Mouse (Mus musculus): ENCODE data around the gene Adamtsl1.

The Adamtsl1 gene

GRCm38 (mm10) chr4:86396672-86397288 lies 882.8 kb downstream of the Adamtsl1 start:
- no peak for DNase-seq (ENCODE audit: low spot score in 2 of 2)

DNA sequence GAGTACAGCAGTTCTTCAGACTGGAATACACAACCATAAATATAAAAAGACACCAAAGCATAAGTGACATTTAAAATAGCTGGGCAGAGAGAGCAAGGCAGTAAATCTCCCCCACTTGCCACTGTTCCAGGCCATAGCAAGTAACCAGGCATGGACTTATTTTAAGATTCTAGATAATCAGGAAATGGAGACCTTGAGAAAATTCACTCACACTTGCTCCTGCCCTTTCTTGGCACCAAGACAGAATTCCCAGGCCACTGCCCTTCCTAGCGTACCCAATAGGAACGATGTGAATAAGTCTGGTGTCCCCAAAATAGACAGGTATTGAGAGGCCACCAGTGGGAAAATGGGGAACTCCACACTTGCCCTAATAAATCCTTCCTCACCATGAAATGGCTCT lies 883.5 kb downstream of the Adamtsl1 start:
- no peak for DNase-seq (ENCODE audit: low spot score in 2 of 2)

GRCm38 (mm10) chr4:86401116-86401515 lies 887.1 kb downstream of the Adamtsl1 start:
- no peak for DNase-seq (ENCODE audit: low spot score in 2 of 2)

DNA sequence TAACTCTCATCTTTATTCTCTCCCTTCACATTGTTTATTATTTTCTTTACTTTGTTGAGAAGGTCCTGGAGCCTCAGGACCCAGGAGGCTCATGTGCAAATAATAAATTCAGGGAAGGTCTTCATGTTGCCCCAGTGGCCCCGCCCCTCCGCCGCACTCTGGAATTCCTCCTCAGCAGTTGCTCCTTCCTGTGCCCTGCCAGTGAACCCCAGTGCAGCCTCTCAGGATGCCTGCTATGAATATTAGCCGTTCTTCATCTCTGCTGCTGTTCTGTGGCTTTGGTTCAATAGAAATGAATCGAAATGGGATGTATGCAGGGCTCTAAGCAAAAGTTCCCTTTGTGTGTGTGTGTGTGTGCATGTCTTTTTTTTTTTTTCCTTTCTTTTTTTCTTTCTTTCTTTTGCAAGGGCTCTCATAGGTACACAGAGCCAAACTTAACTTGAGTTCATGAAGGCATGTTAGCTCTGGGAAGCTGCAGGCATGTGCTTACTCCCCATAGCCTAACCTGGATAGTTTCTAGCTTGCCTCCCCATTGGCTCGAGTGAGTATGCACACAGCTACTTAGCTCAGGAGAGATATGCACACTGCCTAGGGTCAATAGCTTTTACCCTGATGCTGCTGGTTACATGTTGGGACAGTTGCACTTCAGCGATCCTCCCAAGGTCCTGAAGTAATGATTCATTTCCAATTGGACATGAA lies 892.7 kb downstream of the Adamtsl1 start:
- no peak for DNase-seq (ENCODE audit: low spot score in 2 of 2)

- no peak for DNase-seq (ENCODE audit: low spot score in 2 of 2)
Observed at GRCm38 (mm10) chr4:86407200-86407527, 893.2 kb downstream of the Adamtsl1 start.

DNA sequence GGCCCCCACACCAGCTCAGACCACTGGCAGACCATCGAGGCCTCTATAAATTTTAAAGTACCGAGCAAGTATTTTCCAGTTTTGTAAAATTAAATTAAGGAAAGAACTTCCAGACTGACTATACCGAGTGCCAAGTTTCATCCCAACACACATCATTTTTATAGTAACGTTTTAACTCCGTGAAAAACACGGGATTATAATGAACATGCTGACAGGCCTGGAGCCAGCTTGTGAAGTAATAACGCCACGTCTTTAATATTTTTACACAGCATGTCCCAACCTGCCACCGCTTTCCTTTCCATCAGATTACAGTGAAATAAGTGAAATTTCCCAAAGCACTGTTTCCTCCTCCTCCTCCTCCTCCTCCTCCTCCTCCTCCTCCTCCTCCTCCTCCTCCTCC lies 894.4 kb downstream of the Adamtsl1 start:
- no peak for DNase-seq (ENCODE audit: low spot score in 2 of 2)

- no peak for DNase-seq (ENCODE audit: low spot score in 2 of 2)
Observed at GRCm38 (mm10) chr4:86410946-86411345, 897.0 kb downstream of the Adamtsl1 start.

DNA sequence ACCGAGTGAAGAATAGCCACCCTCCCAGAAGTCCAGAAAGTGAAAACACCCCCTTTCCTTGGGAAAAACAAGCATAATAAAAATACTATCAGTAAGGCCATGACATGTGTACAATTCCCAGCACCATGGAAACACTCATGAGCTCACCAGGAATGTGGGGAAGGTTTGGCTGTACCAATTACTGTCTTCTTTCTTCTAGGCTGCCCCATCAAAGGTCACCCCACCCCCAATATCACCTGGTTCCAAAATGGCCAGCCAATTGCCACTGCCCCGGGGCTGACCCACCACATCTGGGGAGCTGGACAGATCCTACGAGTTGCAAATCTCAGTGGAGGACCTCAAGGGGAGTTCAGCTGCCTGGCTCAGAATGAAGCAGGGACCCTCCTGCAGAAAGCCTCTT lies 899.4 kb downstream of the Adamtsl1 start:
- DNase-seq (ENCODE audit: low spot score in 2 of 2): no peak

DNA sequence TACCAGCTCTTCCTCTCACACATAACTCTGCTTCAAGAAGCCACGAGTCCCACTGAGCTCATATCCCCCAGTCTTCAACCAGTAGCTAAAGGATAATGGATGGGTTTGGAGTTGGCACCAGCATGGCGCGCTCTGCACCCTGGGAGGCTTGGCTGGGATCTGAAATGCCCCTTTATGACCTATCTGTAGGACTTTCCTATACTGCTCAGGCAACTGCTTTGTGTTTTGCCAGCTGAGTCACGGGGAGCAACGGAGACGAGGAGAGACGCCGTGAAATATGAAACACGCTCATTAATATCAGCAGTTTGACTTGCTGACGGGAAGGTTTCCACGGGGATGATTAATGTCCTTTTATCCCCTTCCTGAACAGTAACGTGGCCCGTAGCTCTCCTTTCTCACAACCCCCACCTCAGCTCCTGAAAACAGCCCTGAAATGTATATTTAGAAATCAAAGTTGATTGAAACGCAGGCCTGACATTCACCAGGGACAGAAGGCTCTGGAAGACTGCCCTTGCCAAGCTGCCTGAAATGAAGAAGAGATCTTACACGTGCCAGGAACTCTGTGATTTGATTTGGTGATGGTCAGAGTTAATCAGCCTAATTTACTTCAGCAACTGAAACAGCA lies 902.5 kb downstream of the Adamtsl1 start:
- no peak for DNase-seq (ENCODE audit: low spot score in 2 of 2)

DNA sequence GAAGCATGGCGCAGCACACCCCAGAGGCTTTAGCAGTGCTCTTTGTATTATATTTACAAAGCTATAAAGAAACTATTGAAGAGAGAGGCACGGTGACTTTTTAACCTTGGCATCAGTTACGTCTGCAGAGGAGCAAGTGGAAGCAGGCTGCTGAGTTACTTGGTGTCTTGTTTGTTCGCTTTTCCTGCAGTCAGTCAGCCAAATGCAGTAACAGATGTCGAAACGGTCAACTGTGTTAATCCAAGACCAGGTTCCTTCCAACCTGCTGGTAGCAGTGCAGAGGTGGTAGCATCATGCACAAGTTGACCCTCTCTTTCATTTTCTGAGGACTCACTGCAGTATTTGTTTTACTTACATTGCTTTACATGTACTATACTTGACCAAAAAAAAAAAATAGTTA lies 908.6 kb downstream of the Adamtsl1 start:
- no peak for DNase-seq (ENCODE audit: low spot score in 2 of 2)

DNA sequence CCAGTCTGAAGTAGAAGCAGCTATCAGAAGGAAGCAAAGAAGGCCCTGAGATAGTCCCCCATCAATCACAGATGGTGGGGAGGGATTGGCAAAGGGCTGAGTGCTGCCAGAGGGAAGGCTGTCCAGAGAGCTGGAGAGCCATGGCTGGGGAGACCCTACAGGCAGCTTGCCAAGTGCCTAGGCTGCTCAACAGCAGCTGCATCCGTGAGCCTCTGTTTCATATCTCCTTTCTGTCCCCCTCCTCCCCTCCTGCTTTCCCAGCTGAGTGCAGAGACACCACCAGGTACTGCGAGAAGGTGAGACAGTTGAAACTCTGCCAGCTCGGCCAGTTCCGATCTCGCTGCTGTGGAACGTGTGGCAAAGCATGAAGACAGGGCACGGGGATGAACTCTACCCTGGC lies 911.6 kb downstream of the Adamtsl1 start:
- no peak for DNase-seq (ENCODE audit: low spot score in 2 of 2)

- DNase-seq (ENCODE audit: low spot score in 2 of 2): no peak
Observed at GRCm38 (mm10) chr4:86426549-86426948, 912.6 kb downstream of the Adamtsl1 start.

- DNase-seq (ENCODE audit: low spot score in 2 of 2): no peak
Observed at GRCm38 (mm10) chr4:86427312-86427711, 913.3 kb downstream of the Adamtsl1 start.

DNA sequence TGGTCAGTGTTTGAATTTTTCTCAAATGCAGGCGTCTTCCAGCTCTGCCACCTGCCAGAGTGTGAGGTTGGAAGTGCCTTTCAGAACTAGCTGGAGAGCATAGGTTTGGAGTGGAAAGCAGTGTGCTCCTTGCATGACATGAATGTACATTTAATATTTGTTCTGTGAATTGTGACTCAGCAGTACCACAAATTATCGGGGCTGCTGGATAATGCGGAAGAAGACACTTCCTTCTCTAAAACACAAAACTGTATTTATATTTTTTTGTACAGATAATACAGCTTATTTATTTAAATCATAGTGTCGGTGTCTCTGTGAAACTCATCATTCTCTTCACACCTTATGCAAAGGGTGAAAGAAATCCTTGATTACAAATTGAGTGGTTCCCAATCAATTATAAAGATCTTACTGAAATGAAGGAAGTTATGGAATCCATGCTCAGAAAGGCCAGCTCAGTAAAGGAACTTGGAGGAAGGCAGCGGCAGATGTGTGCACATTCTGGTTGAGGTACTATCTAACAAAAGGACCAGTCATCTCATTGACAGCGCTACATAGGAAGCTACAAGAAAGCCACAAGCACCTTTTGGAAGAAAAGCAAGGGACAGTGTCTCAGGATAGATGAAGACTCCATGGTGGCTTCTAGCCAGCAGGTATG lies 914.2 kb downstream of the Adamtsl1 start:
- no peak for DNase-seq (ENCODE audit: low spot score in 2 of 2)

GRCm38 (mm10) chr4:86435631-86436030 lies 921.7 kb downstream of the Adamtsl1 start:
- DNase-seq (ENCODE audit: low spot score in 2 of 2): no peak

DNA sequence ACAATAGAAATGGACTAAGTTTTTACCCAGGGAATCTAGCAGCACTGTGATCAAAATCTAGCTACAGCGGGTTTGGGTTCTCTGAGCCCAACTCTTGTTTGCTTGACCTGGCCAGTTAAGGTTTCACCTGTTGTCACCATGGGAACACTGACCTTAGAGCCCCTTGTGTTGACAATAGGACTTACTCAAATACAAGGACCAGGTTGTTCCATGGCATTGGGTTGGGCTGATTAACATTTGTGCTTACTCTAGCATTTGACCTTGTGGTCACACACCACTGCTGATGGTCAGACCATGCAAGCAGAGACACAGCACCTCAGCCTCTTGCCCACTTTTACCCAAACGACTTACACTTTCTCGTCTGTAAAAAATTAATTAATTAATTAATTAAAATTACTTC lies 922.4 kb downstream of the Adamtsl1 start:
- no peak for DNase-seq (ENCODE audit: low spot score in 2 of 2)

DNA sequence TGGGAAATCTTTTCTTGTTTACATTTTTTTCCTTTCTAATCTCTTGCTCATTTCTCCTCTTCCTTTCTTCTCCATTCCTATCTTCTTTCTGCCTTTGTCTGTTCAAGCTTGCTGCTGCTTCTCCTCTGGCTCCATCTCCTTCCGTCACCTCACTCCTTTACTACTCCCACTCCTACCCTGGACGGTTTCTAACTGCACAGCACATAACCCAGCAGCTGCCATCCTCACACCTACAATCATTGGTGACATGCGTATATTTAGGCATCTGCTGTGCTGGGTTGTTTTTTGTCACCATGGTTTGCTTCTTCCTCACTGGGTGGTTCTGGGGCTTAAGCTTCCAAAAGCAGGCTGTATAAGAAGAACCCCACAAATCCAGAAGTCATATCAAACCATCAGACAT lies 936.5 kb downstream of the Adamtsl1 start:
- DNase-seq (ENCODE audit: low spot score in 2 of 2): no peak

DNA sequence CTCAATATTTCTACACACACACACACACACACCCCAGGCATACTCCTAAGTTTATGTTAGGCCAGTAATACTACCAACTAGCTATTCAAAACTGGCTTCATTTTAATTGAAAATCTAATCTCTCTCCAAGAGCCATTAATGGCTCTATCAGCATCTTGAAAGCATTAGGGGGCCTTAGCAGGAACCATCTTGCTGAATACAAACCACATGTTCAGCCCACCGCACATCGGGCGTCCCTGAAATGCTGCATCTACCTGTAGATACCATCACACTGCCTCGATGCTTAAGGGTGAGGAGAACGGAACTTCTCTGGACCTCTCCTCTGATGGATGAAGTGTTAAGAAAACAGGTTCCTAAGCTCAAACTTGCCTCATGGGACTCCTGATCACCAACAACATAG lies 950.8 kb downstream of the Adamtsl1 start:
- DNase-seq (ENCODE audit: low spot score in 2 of 2): no peak

Data from spleen, postnatal 14 days (tissue).